19 mouse cellular contexts compared by ENCODE assay signal in the genomic region with DNA sequence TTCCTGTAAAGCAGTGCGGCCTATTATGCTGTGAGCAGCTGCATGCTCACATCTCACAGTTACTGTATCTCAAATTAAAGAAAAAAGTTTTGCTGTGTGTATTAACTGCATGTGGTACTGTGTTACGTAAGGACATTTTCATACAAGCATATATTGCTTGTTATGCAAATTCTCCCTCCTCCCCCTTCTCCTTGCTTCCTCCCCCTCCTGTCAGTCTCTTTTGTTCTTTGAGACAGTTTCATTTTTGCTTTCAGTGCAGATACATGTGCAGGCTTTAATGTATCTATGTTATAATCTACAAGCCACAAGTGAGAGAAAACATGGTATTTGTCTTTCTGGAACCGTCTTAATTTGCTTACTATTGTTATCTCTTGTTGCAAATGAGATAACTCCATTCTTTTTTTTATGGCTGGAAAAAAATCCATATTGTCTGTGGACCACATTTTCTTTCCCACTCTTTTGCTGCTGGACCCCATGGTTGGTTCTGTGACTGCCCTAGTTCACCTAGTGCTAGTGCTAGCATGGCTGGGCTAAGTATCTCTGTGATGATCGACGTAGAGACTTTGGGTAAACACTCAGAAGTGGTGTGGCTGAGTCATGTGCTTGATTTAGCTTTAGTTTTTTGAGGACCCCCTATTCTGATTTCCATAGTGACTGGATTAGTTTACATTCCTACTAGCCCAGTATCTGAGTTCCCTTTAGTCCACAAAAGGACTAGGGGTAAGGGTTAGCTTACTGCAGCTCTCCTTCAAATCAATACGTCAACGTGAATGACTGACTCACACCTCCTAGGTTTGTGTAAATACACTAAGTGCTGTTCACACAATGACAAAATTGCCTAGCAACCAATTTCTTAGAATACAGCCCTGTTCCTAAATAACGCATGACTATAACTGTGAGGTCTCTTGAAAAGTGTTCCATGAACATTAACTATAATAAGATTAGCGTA.
A peak's percentile ranks its signal among the peaks of the same experiment; 100 is the strongest.
DNase-seq lines count a peak whose midpoint lies in the region; ATAC-seq and TF ChIP-seq lines count a peak whose summit lies in the region.
"Had no signal": no experiment of that assay in that cellular context is flagged by ENCODE, and none has a peak within 500 bp of the region (broad histone marks: within the 10 kb centered on the region; RNA-seq: fewer than 3 reads in every experiment).

No protein-coding gene starts in this region.

- no peak for TF ChIP-seq CTCF in thymus, adult 2 months (IDR thresholded peaks at IDR 0.05; ENCODE audit: borderline replicate concordance, control insufficient read depth, extremely low read depth, insufficient read depth, low read length, poor library complexity)

- peaks cover 15% of the 10 kb centered on the region for H3K4me1 ChIP-seq in forebrain, embryonic 14.5 days (ENCODE audit: control insufficient read depth, insufficient read depth, low read length)
- peaks cover 34% of the 10 kb centered on the region for H3K4me1 ChIP-seq in forebrain, embryonic 13.5 days
- H3K4me1 ChIP-seq in thymus, adult 2 months (replicated peaks; ENCODE audit: control insufficient read depth, insufficient read depth, low read length) = peaks cover 5% of the 10 kb centered on the region
- H3K4me1 ChIP-seq: megakaryocyte, embryonic 14.5 days had no signal

- H3K4me2 ChIP-seq in forebrain, embryonic 14.5 days (ENCODE audit: low read length) = no peak overlapping the region
- no peak overlapping the region for H3K4me2 ChIP-seq in forebrain, embryonic 13.5 days
- H3K4me2 ChIP-seq: hindbrain, embryonic 13.5 days; limb, embryonic 12.5 days; neural tube, embryonic 13.5 days had no signal

- H3K27ac ChIP-seq in forebrain, embryonic 14.5 days (ENCODE audit: low read depth, low read length) = no peak overlapping the region
- H3K27ac ChIP-seq in forebrain, embryonic 13.5 days = no peak overlapping the region
- peak overlapping the region; percentile 56; the same call in 1 of the 2 replicates for H3K27ac ChIP-seq in thymus, adult 2 months (ENCODE audit: control insufficient read depth, insufficient read depth, low read length)
- H3K27ac ChIP-seq: hindbrain, embryonic 13.5 days; left cerebral cortex, adult 2 months; limb, embryonic 12.5 days; liver, embryonic 14.5 days; neural tube, embryonic 13.5 days had no signal

- H3K9me3 ChIP-seq in forebrain, embryonic 14.5 days (replicated peaks; ENCODE audit: control insufficient read depth, low read length) = no peaks in the 10 kb centered on the region
- no peaks in the 10 kb centered on the region for H3K9me3 ChIP-seq in forebrain, embryonic 13.5 days (replicated peaks)
- H3K9me3 ChIP-seq: hindbrain, embryonic 13.5 days; limb, embryonic 12.5 days; megakaryocyte, embryonic 14.5 days; neural tube, embryonic 13.5 days had no signal

- ATAC-seq in forebrain, embryonic 14.5 days = no peak
- ATAC-seq in forebrain, embryonic 13.5 days = no peak; the same call in 1 of the 2 replicates
- peak; percentile 44 for ATAC-seq in megakaryocyte progenitor cell, adult 5-6 weeks (replicated peaks; ENCODE audit: poor library complexity)
- ATAC-seq: intestine, postnatal 0 days had no signal

- WGBS in forebrain, embryonic 14.5 days = 68% methylated on average over 9 of the region's 9 CpGs
- 63% methylated on average over 9 of the region's 9 CpGs for WGBS in forebrain, embryonic 13.5 days
- 64% methylated on average over 9 of the region's 9 CpGs for WGBS in thymus, adult 2 months

- H3K36me3 ChIP-seq in forebrain, embryonic 14.5 days (ENCODE audit: control insufficient read depth, insufficient read depth, low read length) = no peaks in the 10 kb centered on the region
- no peaks in the 10 kb centered on the region for H3K36me3 ChIP-seq in forebrain, embryonic 13.5 days (ENCODE audit: poor library complexity, severe bottlenecking)
- no peaks in the 10 kb centered on the region for H3K36me3 ChIP-seq in thymus, adult 2 months (ENCODE audit: control insufficient read depth, insufficient read depth, low read length)
- H3K36me3 ChIP-seq: hindbrain, embryonic 13.5 days; limb, embryonic 12.5 days; neural tube, embryonic 13.5 days had no signal

- no peaks in the 10 kb centered on the region for H3K27me3 ChIP-seq in forebrain, embryonic 14.5 days (replicated peaks; ENCODE audit: control insufficient read depth, insufficient read depth, low read length)
- no peaks in the 10 kb centered on the region for H3K27me3 ChIP-seq in forebrain, embryonic 13.5 days
- H3K27me3 ChIP-seq in thymus, adult 2 months (ENCODE audit: control insufficient read depth, insufficient read depth, low read length) = no peaks in the 10 kb centered on the region
- H3K27me3 ChIP-seq: hindbrain, embryonic 13.5 days; limb, embryonic 12.5 days; megakaryocyte, embryonic 14.5 days; neural tube, embryonic 13.5 days had no signal

- no peak overlapping the region for H3K9ac ChIP-seq in forebrain, embryonic 14.5 days (ENCODE audit: low read length)
- no peak overlapping the region for H3K9ac ChIP-seq in forebrain, embryonic 13.5 days
- H3K9ac ChIP-seq: hindbrain, embryonic 13.5 days; limb, embryonic 12.5 days; liver, embryonic 14.5 days; neural tube, embryonic 13.5 days had no signal

- no peak for TF ChIP-seq POLR2A in thymus, adult 2 months (IDR thresholded peaks at IDR 0.05; ENCODE audit: control insufficient read depth, extremely low read depth, insufficient read depth, low read length, poor library complexity)

- peak; percentile 27 for DNase-seq in forebrain, embryonic 14.5 days (ENCODE audit: low spot score)
- peak; percentile 21 for DNase-seq in thymus, adult 2 months
- DNase-seq in thymus, adult 18-20 months = no peak
- no peak for DNase-seq in cerebellum, postnatal 10 days
- DNase-seq in frontal cortex, postnatal 10 days (ENCODE audit: low spot score in 2 of 2) = no peak
- DNase-seq in frontal cortex, postnatal 14 days (ENCODE audit: low spot score in 2 of 2) = no peak
- DNase-seq: adrenal gland, postnatal 10 days; cerebellum, adult 9-11 months; kidney, postnatal 10 days had no signal

- no peak overlapping the region for H3K4me3 ChIP-seq in forebrain, embryonic 14.5 days (ENCODE audit: low read depth, low read length)
- no peak overlapping the region for H3K4me3 ChIP-seq in forebrain, embryonic 13.5 days
- H3K4me3 ChIP-seq in thymus, adult 2 months (ENCODE audit: control insufficient read depth, insufficient read depth, low read length) = no peak overlapping the region
- H3K4me3 ChIP-seq: erythroblast, embryonic 14.5 days; hindbrain, embryonic 13.5 days; left cerebral cortex, adult 2 months; limb, embryonic 12.5 days; megakaryocyte, embryonic 14.5 days; neural tube, embryonic 13.5 days had no signal

Comparison
In these comparisons a context has a peak if more than half of its experiments do, and no peak if none do; other contexts are left out.
1. DNase-seq: peak in forebrain, embryonic 14.5 days (single experiment) and thymus, adult 2 months (single experiment); none in thymus, adult 18-20 months (0 of 2), cerebellum, postnatal 10 days (0 of 2), frontal cortex, postnatal 10 days (0 of 2) and frontal cortex, postnatal 14 days (0 of 2).